ENCODE assay signal across 14 mouse cellular contexts in genomic region chr13:48913680-48914079, GRCm38 (mm10). TPM values are rescaled to one million over a fixed set of nuclear protein-coding genes. Genes with fewer than 3 reads are reported as not detected.
DNase-seq lines count a peak whose midpoint lies in the region; ATAC-seq and TF ChIP-seq lines count a peak whose summit lies in the region.
"Had no signal": no experiment of that assay in that cellular context is flagged by ENCODE, and none has a peak within 500 bp of the region (broad histone marks: within the 10 kb centered on the region; RNA-seq: fewer than 3 reads in every experiment).

No protein-coding gene starts in this region.

- no peaks in the 10 kb centered on the region for H3K4me1 ChIP-seq in forebrain, postnatal 0 days (ENCODE audit: insufficient read depth)
- 0 out of 2 replicates have a peak, but pooled peaks cover 6% of the 10 kb centered on the region for H3K4me1 ChIP-seq in forebrain, embryonic 13.5 days
- H3K4me1 ChIP-seq: midbrain, embryonic 12.5 days had no signal

- no peak overlapping the region for H3K9ac ChIP-seq in forebrain, postnatal 0 days
- no peak overlapping the region for H3K9ac ChIP-seq in forebrain, embryonic 13.5 days
- H3K9ac ChIP-seq: liver, postnatal 0 days; midbrain, embryonic 12.5 days had no signal

- H3K9me3 ChIP-seq in forebrain, postnatal 0 days (ENCODE audit: low read length) = no peaks in the 10 kb centered on the region
- no peaks in the 10 kb centered on the region for H3K9me3 ChIP-seq in forebrain, embryonic 13.5 days (replicated peaks)
- H3K9me3 ChIP-seq: midbrain, embryonic 12.5 days had no signal

- no peak for TF ChIP-seq CTCF in forebrain, postnatal 0 days (IDR thresholded peaks at IDR 0.05; ENCODE audit: low read depth)

- 30% methylated on average over 1 of the region's 1 CpGs for WGBS in forebrain, postnatal 0 days
- 66% methylated on average over 1 of the region's 1 CpGs for WGBS in forebrain, embryonic 13.5 days

- H3K36me3 ChIP-seq in forebrain, postnatal 0 days (ENCODE audit: insufficient read depth) = peaks cover 27% of the 10 kb centered on the region
- peaks cover 73% of the 10 kb centered on the region for H3K36me3 ChIP-seq in forebrain, embryonic 13.5 days (ENCODE audit: poor library complexity, severe bottlenecking)

- no peaks in the 10 kb centered on the region for H3K27me3 ChIP-seq in forebrain, postnatal 0 days (ENCODE audit: insufficient read depth, low read length)
- H3K27me3 ChIP-seq in forebrain, embryonic 13.5 days = no peaks in the 10 kb centered on the region
- H3K27me3 ChIP-seq: midbrain, embryonic 12.5 days had no signal

- no peak for ATAC-seq in forebrain, postnatal 0 days
- no peak for ATAC-seq in forebrain, embryonic 13.5 days
- ATAC-seq: CD4-positive, CD25-positive, alpha-beta regulatory T cell, adult 4 months; liver, postnatal 0 days had no signal

- no peak overlapping the region for H3K27ac ChIP-seq in forebrain, postnatal 0 days (ENCODE audit: low read depth, low read length)
- no peak overlapping the region for H3K27ac ChIP-seq in forebrain, embryonic 13.5 days
- H3K27ac ChIP-seq: gastrocnemius, adult 2 months; kidney, postnatal 0 days; midbrain, embryonic 12.5 days had no signal

- intact Hi-C loops in left cerebral cortex, postnatal 4 days (cut with DNase I) = no loop called here
- intact Hi-C loops in heart, postnatal 14 days (cut with DNase I) = no loop called here

- no peak overlapping the region for H3K4me3 ChIP-seq in forebrain, postnatal 0 days (ENCODE audit: low read depth, low read length)
- no peak overlapping the region for H3K4me3 ChIP-seq in forebrain, embryonic 13.5 days
- H3K4me3 ChIP-seq: gastrocnemius, adult 2 months; midbrain, embryonic 12.5 days had no signal

- DNase-seq in forebrain, postnatal 0 days = peak; percentile 32
- DNase-seq in left cerebral cortex, postnatal 4 days = peak; percentile 28
- no peak for DNase-seq in left cerebral cortex, adult 9 months (ENCODE audit: low spot score in 2 of 2)
- DNase-seq in NIH3T3 (ENCODE audit: low read depth) = peak; percentile 68
- DNase-seq in heart, postnatal 14 days = peak; percentile 16 to 34
- no peak for DNase-seq in embryo, embryonic 10.5 days (ENCODE audit: low spot score)
- no peak for DNase-seq in frontal cortex, postnatal 10 days (ENCODE audit: low spot score in 2 of 2)
- DNase-seq: gastrocnemius, adult 2 months; liver, postnatal 0 days; thymus, postnatal 4 days had no signal

- H3K4me2 ChIP-seq in forebrain, postnatal 0 days (ENCODE audit: low read depth) = no peak overlapping the region
- no peak overlapping the region for H3K4me2 ChIP-seq in forebrain, embryonic 13.5 days
- H3K4me2 ChIP-seq: midbrain, embryonic 12.5 days had no signal

RNA-seq across cellular contexts. Expression of gene Phf2, which starts 42.8 kb away (rescaled TPM):
- total RNA-seq in forebrain, postnatal 0 days (2014; rRNA removed) = 21.5 and 30.3 TPM in 2 replicates
- polyA plus RNA-seq in forebrain, postnatal 0 days (2015; fragmentation: Nextera tagmentation; extraction: Ambion mirVana) = 3.7 and 4.7 TPM in 2 replicates
- 10.6 and 10.9 TPM in 2 replicates for polyA plus RNA-seq in forebrain, embryonic 13.5 days (2015; fragmentation: Nextera tagmentation; extraction: Ambion mirVana)
- total RNA-seq in left cerebral cortex, postnatal 4 days (2021) = 10 to 100 TPM; 36.3 to 37.0 TPM
- 10 to 100 TPM; 27.0 to 30.1 TPM for total RNA-seq in heart, postnatal 14 days (2021)

RNA-seq across cellular contexts. Expression of gene Fam120a, which starts 54.1 kb away (rescaled TPM):
- total RNA-seq in forebrain, postnatal 0 days (2014; rRNA removed) = 45.2 and 59.0 TPM in 2 replicates
- polyA plus RNA-seq in forebrain, postnatal 0 days (2015; fragmentation: Nextera tagmentation; extraction: Ambion mirVana) = 7.1 and 9.5 TPM in 2 replicates
- 16.0 and 16.3 TPM in 2 replicates for polyA plus RNA-seq in forebrain, embryonic 13.5 days (2015; fragmentation: Nextera tagmentation; extraction: Ambion mirVana)
- 10 to 100 TPM; 76.8 to 77.6 TPM for total RNA-seq in left cerebral cortex, postnatal 4 days (2021)
- total RNA-seq in heart, postnatal 14 days (2021) = 100 to 1,000 TPM; 107 to 109 TPM

Comparison
In these comparisons a context has a peak if more than half of its experiments do, and no peak if none do; other contexts are left out.
1. DNase-seq: peak in forebrain, postnatal 0 days (single experiment), left cerebral cortex, postnatal 4 days (single experiment), NIH3T3 (single experiment) and heart, postnatal 14 days (2 of 2); none in left cerebral cortex, adult 9 months (0 of 2), embryo, embryonic 10.5 days (single experiment) and frontal cortex, postnatal 10 days (0 of 2).